Mouse (Mus musculus) right cerebral cortex, postnatal 4 days (tissue): ENCODE results near the gene Mrpl52.

Source experiments
- DNase-seq: peaks from one replicate; pipeline ENCODE4 v3.0.0-alpha.2; 2022

The Mrpl52 gene

GRCm38 (mm10) chr14:54472671-54473070 is 46.0 kb downstream of the Mrpl52 start:
- DNase-seq, result peak; percentile 55

- DNase-seq, result no peak
These were observed 48.0 kb downstream of the Mrpl52 start for GRCm38 (mm10) chr14:54474744-54475143.

GRCm38 (mm10) chr14:54475941-54476844 is 49.5 kb downstream of the Mrpl52 start, which contains the start of gene Rem2:
Rem2 (plus strand) TSS chr14:54476100.
- DNase-seq, result peak; percentile 59

- no peak for DNase-seq
These were observed 50.6 kb downstream of the Mrpl52 start for GRCm38 (mm10) chr14:54477172-54477909.
